Mouse (Mus musculus): ENCODE data around the gene Inpp4a.

Inpp4a gene

GRCm38 (mm10) chr1:37407228-37407627, 107.6 kb downstream of the Inpp4a start:
- no peak for DNase-seq (ENCODE audit: extremely low spot score, low read depth, low spot score)

GRCm38 (mm10) chr1:37408059-37408458, 108.4 kb downstream of the Inpp4a start:
- no peak for DNase-seq (ENCODE audit: extremely low spot score, low read depth, low spot score)

- no peak for DNase-seq (ENCODE audit: extremely low spot score, low read depth, low spot score)
These were observed 109.0 kb downstream of the Inpp4a start for GRCm38 (mm10) chr1:37408678-37409077.

GRCm38 (mm10) chr1:37409647-37410046, 110.0 kb downstream of the Inpp4a start:
- no peak for DNase-seq (ENCODE audit: extremely low spot score, low read depth, low spot score)

DNA sequence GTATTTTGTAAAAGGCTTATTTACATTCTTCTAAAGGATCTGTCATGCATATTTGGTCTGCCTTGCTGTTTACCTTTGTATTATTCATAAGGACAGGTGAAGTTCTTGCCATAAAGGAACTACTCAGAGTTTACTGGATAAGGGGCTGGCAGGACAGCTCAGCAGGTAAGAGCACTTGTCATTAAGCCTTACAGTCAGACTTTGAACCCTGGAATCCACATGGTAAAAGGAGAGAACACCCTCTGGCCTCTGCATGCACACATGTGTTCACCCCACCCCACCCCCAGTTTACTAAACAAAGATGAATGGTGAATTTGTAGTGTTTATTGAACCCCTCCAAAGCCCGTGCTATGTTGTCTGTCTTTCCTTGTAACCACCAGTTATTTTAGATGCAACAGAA, 115.7 kb downstream of the Inpp4a start:
- no peak for DNase-seq (ENCODE audit: extremely low spot score, low read depth, low spot score)

- DNase-seq (ENCODE audit: extremely low spot score, low read depth, low spot score) = no peak
These were observed 119.8 kb downstream of the Inpp4a start for GRCm38 (mm10) chr1:37419420-37419819.

GRCm38 (mm10) chr1:37427144-37427875, 127.6 kb downstream of the Inpp4a start:
- no peak for DNase-seq (ENCODE audit: extremely low spot score, low read depth, low spot score)

DNA sequence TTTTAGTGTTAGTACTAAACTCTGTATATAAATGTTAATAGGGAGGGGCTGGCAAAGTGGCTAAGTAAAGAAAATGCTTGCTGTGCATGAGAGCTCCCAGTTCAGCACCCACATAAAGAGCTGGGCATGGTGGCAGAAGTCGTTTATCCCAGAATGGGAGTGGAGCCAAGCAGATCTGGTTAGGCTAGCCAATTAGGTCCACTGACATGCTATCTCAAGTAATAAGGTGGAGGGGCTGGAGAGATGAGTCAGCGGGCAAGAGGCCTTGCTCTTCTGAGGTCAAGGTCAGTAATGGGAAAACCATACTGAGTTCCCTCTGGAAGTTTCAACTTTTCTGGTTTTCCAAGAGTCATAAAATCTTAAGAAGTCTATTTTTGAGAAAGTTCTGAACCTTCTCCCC, 129.2 kb downstream of the Inpp4a start:
- no peak for DNase-seq (ENCODE audit: extremely low spot score, low read depth, low spot score)

- DNase-seq (ENCODE audit: extremely low spot score, low read depth, low spot score) = peak; percentile 77
These were observed 130.0 kb downstream of the Inpp4a start, which contains the start of the genes Coa5 and Unc50 for GRCm38 (mm10) chr1:37429366-37430296. Gene Coa5, minus strand, starts transcription at chr1:37430103. Gene Unc50, plus strand, starts transcription at chr1:37430139.

- no peak for DNase-seq (ENCODE audit: extremely low spot score, low read depth, low spot score)
These were observed 130.7 kb downstream of the Inpp4a start for GRCm38 (mm10) chr1:37430297-37430840.

- no peak for DNase-seq (ENCODE audit: extremely low spot score, low read depth, low spot score)
These were observed 136.8 kb downstream of the Inpp4a start for GRCm38 (mm10) chr1:37436419-37436818.

- DNase-seq (ENCODE audit: extremely low spot score, low read depth, low spot score) = no peak
These were observed 143.5 kb downstream of the Inpp4a start for GRCm38 (mm10) chr1:37442848-37443835.

DNA sequence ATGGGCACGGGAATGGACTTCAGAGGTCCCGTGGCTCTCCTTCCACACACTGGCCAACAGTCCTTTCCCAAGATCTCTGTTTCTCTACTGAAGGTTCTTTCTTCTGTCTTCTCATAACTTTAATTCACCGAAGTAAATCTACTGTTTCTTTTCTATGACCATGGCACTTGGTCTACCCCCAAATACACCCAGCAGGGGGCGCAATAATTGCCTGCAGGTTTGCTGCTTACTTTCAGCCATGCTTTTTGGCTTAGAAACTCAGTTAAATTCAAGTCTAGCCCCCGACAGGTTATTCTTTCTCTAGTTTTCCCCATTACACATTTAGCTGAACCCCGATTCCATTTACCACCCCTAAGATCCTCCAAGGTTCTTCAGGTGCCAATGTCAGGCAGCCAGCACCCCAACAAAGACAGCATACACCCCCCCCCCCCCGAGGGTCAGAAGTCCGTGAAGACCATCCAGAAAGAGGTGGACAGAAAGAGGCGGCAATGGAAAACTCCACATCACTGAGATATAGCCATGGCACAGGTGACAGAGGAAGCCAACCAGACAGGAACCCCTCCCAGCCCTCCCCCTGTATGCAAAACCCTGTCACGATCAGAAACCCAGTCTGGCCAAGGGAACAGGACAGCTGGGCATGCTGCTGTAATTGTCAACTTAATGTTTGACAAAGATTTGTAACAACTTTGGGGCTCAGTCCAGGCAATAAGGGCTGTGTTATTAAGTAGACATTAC, 148.9 kb downstream of the Inpp4a start:
- no peak for DNase-seq (ENCODE audit: extremely low spot score, low read depth, low spot score)

- DNase-seq (ENCODE audit: extremely low spot score, low read depth, low spot score) = no peak
These were observed 151.6 kb downstream of the Inpp4a start for GRCm38 (mm10) chr1:37451270-37451669.

DNA sequence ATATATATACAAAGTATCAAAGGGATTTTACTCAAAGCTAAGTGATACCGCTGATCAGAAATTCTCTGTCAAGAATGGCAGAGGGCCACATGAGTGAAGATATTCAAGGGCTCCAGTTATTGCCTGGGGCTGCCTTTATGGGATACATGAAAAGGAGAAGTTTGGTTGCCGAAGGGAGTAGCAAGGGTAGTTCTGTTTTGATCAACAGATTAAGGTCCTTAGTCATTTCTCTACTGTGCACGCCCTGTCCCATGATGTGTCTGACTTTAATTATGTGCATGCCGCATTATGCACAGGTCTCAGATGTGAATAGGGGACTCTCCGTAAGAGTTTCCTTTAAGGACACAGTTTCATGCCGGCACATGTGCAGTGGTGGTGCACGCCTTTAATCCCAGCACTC, 157.9 kb downstream of the Inpp4a start:
- DNase-seq (ENCODE audit: extremely low spot score, low read depth, low spot score) = no peak

Measured in hindlimb bud, embryonic 11.5 days (tissue).